Mouse (Mus musculus): ENCODE results near the gene Hoxb9. TPM values are rescaled to one million over a fixed set of nuclear protein-coding genes. Genes with fewer than 3 reads are reported as not detected.

The Hoxb9 gene
- total and polyA plus RNA-seq, 2 experiments from 2014 or later: not detected

DNA sequence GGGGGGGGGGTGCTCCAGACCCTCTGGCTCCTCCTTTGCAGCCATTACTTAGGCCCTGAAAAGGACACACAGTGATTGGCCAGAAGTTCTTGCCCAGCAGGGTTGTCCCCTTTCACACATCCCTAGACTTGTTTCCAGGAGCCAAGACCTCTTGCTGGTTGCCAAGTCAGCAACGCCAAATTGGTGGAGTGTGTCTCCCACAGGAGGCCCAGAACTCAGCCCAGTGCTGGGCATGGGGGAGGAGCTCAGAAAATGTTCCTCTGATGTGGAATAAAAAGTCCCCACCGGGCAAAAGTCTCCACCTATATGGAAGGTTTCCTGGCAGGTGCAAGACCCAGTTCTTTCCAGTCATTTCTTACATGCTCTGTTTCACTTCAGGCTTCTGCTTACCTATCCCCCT, 12.2 kb upstream of the Hoxb9 start:
- WGBS: 0% methylated on average over 2 of the region's 2 CpGs
- no peak for TF ChIP-seq CTCF (IDR thresholded peaks at IDR 0.05)
- no peaks in the 10 kb centered on the region for H3K4me1 ChIP-seq (ENCODE audit: insufficient read depth, low read length)
- no peak overlapping the region for H3K27ac ChIP-seq (ENCODE audit: low read depth, low read length)
- no peak overlapping the region for H3K4me3 ChIP-seq (ENCODE audit: low read depth, low read length)
- no peaks in the 10 kb centered on the region for H3K9me3 ChIP-seq (ENCODE audit: low read length)
- no peak overlapping the region for H3K9ac ChIP-seq (replicated peaks; ENCODE audit: low read length, poor library complexity, severe bottlenecking)
- H3K27me3 ChIP-seq (ENCODE audit: insufficient read depth, low read length): peaks cover 97% of the 10 kb centered on the region
- no peak for ATAC-seq (ENCODE audit: low FRiP score)
- no peaks in the 10 kb centered on the region for H3K36me3 ChIP-seq (ENCODE audit: insufficient read depth, low read length)
- DNase-seq (ENCODE audit: low spot score): no peak
- no peak overlapping the region for H3K4me2 ChIP-seq (ENCODE audit: low read depth, low read length, poor library complexity, severe bottlenecking)

DNA sequence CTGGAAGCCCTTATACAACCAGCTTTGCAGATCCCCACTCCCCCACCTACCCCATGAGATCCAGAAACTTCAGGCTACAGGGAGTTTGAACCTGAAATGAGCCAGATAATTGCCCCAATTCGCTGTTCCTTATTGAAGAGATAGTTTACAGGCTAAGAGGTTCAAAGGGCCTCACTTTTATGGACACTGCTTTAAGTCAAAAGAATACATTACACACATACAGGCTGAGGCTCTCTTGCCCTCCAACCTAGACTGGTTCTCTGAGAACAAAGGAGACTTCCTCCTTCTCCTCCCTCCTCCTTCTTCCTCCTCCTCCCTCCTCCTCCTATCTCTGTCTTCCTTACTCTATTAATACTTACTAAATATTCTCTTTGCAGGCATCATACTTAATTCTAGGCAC, 11.7 kb upstream of the Hoxb9 start:
- Histone ChIP-seq H3K9ac (replicated peaks; ENCODE audit: low read length, poor library complexity, severe bottlenecking) (no peak overlapping the region), H3K27ac (ENCODE audit: low read depth, low read length) (no peak overlapping the region), H3K4me1 (ENCODE audit: insufficient read depth, low read length) (no peaks in the 10 kb centered on the region), H3K27me3 (ENCODE audit: insufficient read depth, low read length) (peaks cover 97% of the 10 kb centered on the region), H3K4me3 (ENCODE audit: low read depth, low read length) (no peak overlapping the region), H3K4me2 (ENCODE audit: low read depth, low read length, poor library complexity, severe bottlenecking) (no peak overlapping the region), H3K9me3 (ENCODE audit: low read length) (no peaks in the 10 kb centered on the region), H3K36me3 (ENCODE audit: insufficient read depth, low read length) (no peaks in the 10 kb centered on the region)
- DNase-seq (ENCODE audit: low spot score): no peak
- no peak for ATAC-seq (ENCODE audit: low FRiP score)
- no peak for TF ChIP-seq CTCF (IDR thresholded peaks at IDR 0.05)
- 0% methylated on average over 1 of the region's 1 CpGs for WGBS

GRCm38 (mm10) chr11:96260310-96260970, 10.8 kb upstream of the Hoxb9 start:
- H3K27ac ChIP-seq (ENCODE audit: low read depth, low read length): no peak overlapping the region
- TF ChIP-seq CTCF (IDR thresholded peaks at IDR 0.05): no peak

DNA sequence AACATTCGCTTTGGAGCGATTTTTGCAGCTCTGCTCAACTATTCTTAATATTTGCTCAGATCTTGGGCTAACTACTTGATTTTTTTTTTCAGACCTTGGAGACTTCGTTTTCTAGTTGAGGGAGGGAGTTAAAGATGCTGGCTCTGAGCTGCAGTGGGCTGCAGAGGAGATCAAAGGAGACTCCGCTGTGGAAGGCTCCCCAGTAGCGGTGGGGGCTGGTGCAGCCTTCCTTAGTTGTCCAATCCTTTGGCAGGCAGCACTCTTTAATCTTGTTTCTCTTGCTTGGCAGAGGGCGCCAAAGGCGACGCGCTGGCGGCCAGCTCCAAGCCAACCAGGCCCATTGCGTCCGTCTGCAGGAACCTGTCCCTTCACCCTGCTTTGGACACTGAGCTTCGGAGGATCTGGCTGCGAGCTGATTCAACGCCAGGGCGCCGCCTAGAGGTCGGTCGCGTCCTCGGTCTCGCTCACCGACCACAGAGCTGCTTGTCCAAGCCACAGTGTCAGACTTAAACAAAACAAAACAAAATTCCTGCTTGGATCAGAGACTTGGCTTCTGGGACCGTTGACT, 9.8 kb upstream of the Hoxb9 start:
- no peak for ATAC-seq (ENCODE audit: low FRiP score)
- peak; percentile 60 for TF ChIP-seq CTCF (IDR thresholded peaks at IDR 0.05)

More at GRCm38 (mm10) chr11:96260310-96260970, 10.8 kb upstream of the Hoxb9 start:
- no peak overlapping the region for H3K4me3 ChIP-seq (ENCODE audit: low read depth, low read length)
- H3K9ac ChIP-seq (replicated peaks; ENCODE audit: low read length, poor library complexity, severe bottlenecking): no peak overlapping the region
- H3K36me3 ChIP-seq (ENCODE audit: insufficient read depth, low read length): no peaks in the 10 kb centered on the region
- peaks cover 95% of the 10 kb centered on the region for H3K27me3 ChIP-seq (ENCODE audit: insufficient read depth, low read length)
- ATAC-seq (ENCODE audit: low FRiP score): no peak
- H3K4me2 ChIP-seq (ENCODE audit: low read depth, low read length, poor library complexity, severe bottlenecking): no peak overlapping the region
- DNase-seq (ENCODE audit: low spot score): no peak
- no peaks in the 10 kb centered on the region for H3K4me1 ChIP-seq (ENCODE audit: insufficient read depth, low read length)
- WGBS: 4% methylated on average over 23 of the region's 23 CpGs
- H3K9me3 ChIP-seq (ENCODE audit: low read length): no peaks in the 10 kb centered on the region

GRCm38 (mm10) chr11:96262262-96262830, 8.9 kb upstream of the Hoxb9 start:
- Histone ChIP-seq H3K9ac (replicated peaks; ENCODE audit: low read length, poor library complexity, severe bottlenecking) (no peak overlapping the region), H3K27me3 (ENCODE audit: insufficient read depth, low read length) (peaks cover 95% of the 10 kb centered on the region), H3K4me2 (ENCODE audit: low read depth, low read length, poor library complexity, severe bottlenecking) (no peak overlapping the region), H3K36me3 (ENCODE audit: insufficient read depth, low read length) (no peaks in the 10 kb centered on the region), H3K27ac (ENCODE audit: low read depth, low read length) (no peak overlapping the region), H3K9me3 (ENCODE audit: low read length) (no peaks in the 10 kb centered on the region), H3K4me1 (ENCODE audit: insufficient read depth, low read length) (no peaks in the 10 kb centered on the region), H3K4me3 (ENCODE audit: low read depth, low read length) (no peak overlapping the region)
- DNase-seq (ENCODE audit: low spot score) (no peak), ATAC-seq (ENCODE audit: low FRiP score) (no peak)
- WGBS: 11% methylated on average over 6 of the region's 6 CpGs
- TF ChIP-seq CTCF (IDR thresholded peaks at IDR 0.05): no peak

More for the DNA sequence above, 9.8 kb upstream of the Hoxb9 start:
- peaks cover 95% of the 10 kb centered on the region for H3K27me3 ChIP-seq (ENCODE audit: insufficient read depth, low read length)
- H3K4me2 ChIP-seq (ENCODE audit: low read depth, low read length, poor library complexity, severe bottlenecking): no peak overlapping the region
- H3K9me3 ChIP-seq (ENCODE audit: low read length): no peaks in the 10 kb centered on the region
- DNase-seq (ENCODE audit: low spot score): peak; percentile 54
- no peak overlapping the region for H3K9ac ChIP-seq (replicated peaks; ENCODE audit: low read length, poor library complexity, severe bottlenecking)
- no peak overlapping the region for H3K4me3 ChIP-seq (ENCODE audit: low read depth, low read length)
- no peak overlapping the region for H3K27ac ChIP-seq (ENCODE audit: low read depth, low read length)
- H3K4me1 ChIP-seq (ENCODE audit: insufficient read depth, low read length): no peaks in the 10 kb centered on the region
- 1% methylated on average over 24 of the region's 24 CpGs for WGBS
- H3K36me3 ChIP-seq (ENCODE audit: insufficient read depth, low read length): no peaks in the 10 kb centered on the region

Measured in midbrain, postnatal 0 days (tissue).